Mouse (Mus musculus) forebrain, postnatal 0 days (tissue): ENCODE results near the gene Furin. TPM values are rescaled to one million over a fixed set of nuclear protein-coding genes. Genes with fewer than 3 reads are reported as not detected.

Source experiments
- ATAC-seq: fragments of 200-750 bp; cut with Nextera tagmentation; 2 replicates; pipeline ENCODE4 v1.8.0; 2017; ENCODE audit warnings: mild to moderate bottlenecking, moderate library complexity
- DNase-seq: peaks from one replicate; pipeline ENCODE4 v3.0.0-alpha.2; 2015
- H3K27ac ChIP-seq: fragments of 300-500 bp; sonication (generic); 2 replicates; pipeline ENCODE4 v1.5.1; 2014; ENCODE audit warnings: low read depth, mild to moderate bottlenecking, antibody characterized with exemption, low read length, moderate library complexity, mixed read lengths
- H3K27me3 ChIP-seq: fragments of 300-500 bp; sonication (generic); 2 replicates; pipeline ENCODE4 v1.6.1; 2014; ENCODE audit warnings: mild to moderate bottlenecking, low read length, mixed read lengths; ENCODE audit not compliant: insufficient read depth
- H3K36me3 ChIP-seq: fragments of 300-500 bp; sonication (generic); 2 replicates; pipeline ENCODE4 v1.6.1; 2014; ENCODE audit warnings: mild to moderate bottlenecking, moderate library complexity; ENCODE audit not compliant: insufficient read depth
- H3K4me1 ChIP-seq: fragments of 300-500 bp; sonication (generic); 2 replicates; pipeline ENCODE4 v1.6.1; 2014; ENCODE audit warnings: antibody characterized with exemption; ENCODE audit not compliant: insufficient read depth
- H3K4me2 ChIP-seq: fragments of 300-500 bp; sonication (generic); 2 replicates; pipeline ENCODE4 v1.6.1; 2014; ENCODE audit warnings: low read depth, mild to moderate bottlenecking, moderate library complexity
- H3K4me3 ChIP-seq: fragments of 300-500 bp; sonication (generic); 2 replicates; pipeline ENCODE4 v1.5.1; 2014; ENCODE audit warnings: low read depth, low read length, mixed read lengths
- H3K9ac ChIP-seq: fragments of 300-500 bp; sonication (generic); 2 replicates; pipeline ENCODE4 v1.6.1; 2014; ENCODE audit warnings: mild to moderate bottlenecking
- H3K9me3 ChIP-seq: fragments of 300-500 bp; sonication (generic); 2 replicates; pipeline ENCODE4 v1.6.1; 2016; ENCODE audit warnings: low read length
- CTCF ChIP-seq: sonication (generic); IDR thresholded peaks from 2 replicates; pipeline ENCODE4 v1.5.1; 2016; ENCODE audit warnings: antibody characterized with exemption, control low read depth, low read depth
- WGBS: fragments of 180-500 bp; shearing (Covaris S2); extraction: QIAGEN DNeasy Blood & Tissue Kit; methylation state at CpG from one replicate; pipeline ENCODE4 v1.1.7; 2014; 5-methylcytosine and 5-hydroxymethylcytosine counted together
- polyA plus RNA-seq: library from polyadenylated mRNA; unstranded; fragments of >200 nt; fragmentation: Nextera tagmentation; extraction: Ambion mirVana; gene quantifications from 2 replicates; pipeline ENCODE4 v1.2.1, GENCODE M21; 2015
- total RNA-seq: library from RNA; depleted of rRNA; stranded (reverse); fragments of >200 nt; gene quantifications from 2 replicates; pipeline ENCODE4 v1.2.3, GENCODE M21; 2014

Furin gene
- total and polyA plus RNA-seq, 2 experiments from 2014 or later, result 7.7 to 21.8 TPM

GRCm38 (mm10) chr7:80373850-80374249 lies 31.4 kb downstream of the Furin start:
- Histone ChIP-seq H3K4me3 (no peak overlapping the region), H3K27ac (no peak overlapping the region), H3K4me1 (no peaks in the 10 kb centered on the region), H3K9me3 (no peaks in the 10 kb centered on the region), H3K36me3 (no peaks in the 10 kb centered on the region), H3K27me3 (no peaks in the 10 kb centered on the region), H3K4me2 (no peak overlapping the region), H3K9ac (no peak overlapping the region)
- DNase-seq, result no peak
- ATAC-seq, result no peak
- TF ChIP-seq CTCF, result no peak
- WGBS, result 70% methylated on average over 12 of the region's 12 CpGs

- TF ChIP-seq CTCF, result no peak
- Histone ChIP-seq H3K4me3 (no peak overlapping the region), H3K27me3 (no peaks in the 10 kb centered on the region), H3K27ac (no peak overlapping the region), H3K9ac (no peak overlapping the region), H3K4me1 (no peaks in the 10 kb centered on the region), H3K4me2 (no peak overlapping the region), H3K9me3 (no peaks in the 10 kb centered on the region), H3K36me3 (peaks cover 3% of the 10 kb centered on the region; the same call in 1 of the 2 replicates)
- DNase-seq (no peak), ATAC-seq (no peak)
- 83% methylated on average over 4 of the region's 4 CpGs for WGBS
Measured at GRCm38 (mm10) chr7:80373352-80373751, 31.9 kb downstream of the Furin start.

GRCm38 (mm10) chr7:80372667-80373066 lies 32.6 kb downstream of the Furin start:
- Histone ChIP-seq H3K9me3 (no peaks in the 10 kb centered on the region), H3K36me3 (peaks cover 10% of the 10 kb centered on the region)
- 73% methylated on average over 2 of the region's 2 CpGs for WGBS

GRCm38 (mm10) chr7:80372166-80372565 lies 33.1 kb downstream of the Furin start:
- no peak for ATAC-seq
- H3K27me3 ChIP-seq, result no peaks in the 10 kb centered on the region
- no peak overlapping the region for H3K9ac ChIP-seq
- H3K4me2 ChIP-seq, result no peak overlapping the region
- H3K36me3 ChIP-seq, result peaks cover 15% of the 10 kb centered on the region
- no peaks in the 10 kb centered on the region for H3K4me1 ChIP-seq
- no peak for TF ChIP-seq CTCF
- no peak overlapping the region for H3K27ac ChIP-seq
- DNase-seq, result no peak
- 87% methylated on average over 3 of the region's 3 CpGs for WGBS
- H3K4me3 ChIP-seq, result no peak overlapping the region
- H3K9me3 ChIP-seq, result no peaks in the 10 kb centered on the region

More at GRCm38 (mm10) chr7:80372667-80373066, 32.6 kb downstream of the Furin start:
- no peak for TF ChIP-seq CTCF
- Histone ChIP-seq H3K4me3 (no peak overlapping the region), H3K4me2 (no peak overlapping the region), H3K27me3 (no peaks in the 10 kb centered on the region), H3K27ac (no peak overlapping the region), H3K4me1 (no peaks in the 10 kb centered on the region), H3K9ac (no peak overlapping the region)
- DNase-seq (no peak), ATAC-seq (no peak)

- Histone ChIP-seq H3K4me1 (no peaks in the 10 kb centered on the region), H3K9me3 (no peaks in the 10 kb centered on the region), H3K36me3 (peaks cover 25% of the 10 kb centered on the region), H3K4me3 (peak within 1 kb of the TSS; percentile 84), H3K9ac (peak within 1 kb of the TSS; percentile 86), H3K4me2 (peak within 1 kb of the TSS; percentile 49), H3K27me3 (no peaks in the 10 kb centered on the region), H3K27ac (peak within 1 kb of the TSS; percentile 85)
- 3% methylated on average over 74 of the region's 86 CpGs for WGBS
- ATAC-seq (peak; percentile 89), DNase-seq (peak; percentile 91)
- TF ChIP-seq CTCF, result peak; percentile 77
Measured at GRCm38 (mm10) chr7:80371041-80371751, 34.0 kb downstream of the Furin start, which contains the start of gene Man2a2. Gene Man2a2 (minus strand): TSS chr7:80371375.

- H3K4me2 ChIP-seq, result peak overlapping the region; percentile 49
- DNase-seq (peak; percentile 75), ATAC-seq (peak; percentile 67)
- H3K36me3 ChIP-seq, result peaks cover 29% of the 10 kb centered on the region
- no peaks in the 10 kb centered on the region for H3K9me3 ChIP-seq
- H3K4me3 ChIP-seq, result peak overlapping the region; percentile 84
- peak overlapping the region; percentile 86 for H3K9ac ChIP-seq
- no peaks in the 10 kb centered on the region for H3K27me3 ChIP-seq
- no peaks in the 10 kb centered on the region for H3K4me1 ChIP-seq
- TF ChIP-seq CTCF, result no peak
- H3K27ac ChIP-seq, result peak overlapping the region; percentile 85
- WGBS, result 1% methylated on average over 29 of the region's 31 CpGs
Measured at GRCm38 (mm10) chr7:80370649-80371040, 34.6 kb downstream of the Furin start.

GRCm38 (mm10) chr7:80369967-80370431 lies 35.2 kb downstream of the Furin start:
- H3K4me1 ChIP-seq, result no peaks in the 10 kb centered on the region
- no peaks in the 10 kb centered on the region for H3K27me3 ChIP-seq
- H3K9ac ChIP-seq, result peak overlapping the region; percentile 86
- 36% methylated on average over 4 of the region's 4 CpGs for WGBS
- H3K4me3 ChIP-seq, result peak overlapping the region; percentile 84
- H3K36me3 ChIP-seq, result peaks cover 30% of the 10 kb centered on the region
- no peak for DNase-seq
- peak overlapping the region; percentile 49 for H3K4me2 ChIP-seq
- no peak overlapping the region for H3K27ac ChIP-seq
- H3K9me3 ChIP-seq, result no peaks in the 10 kb centered on the region
- no peak for ATAC-seq
- no peak for TF ChIP-seq CTCF
